Mouse (Mus musculus): Measurements from ENCODE around the gene Arl6ip4. TPM values are rescaled to one million over a fixed set of nuclear protein-coding genes. Genes with fewer than 3 reads are reported as not detected.

The Arl6ip4 gene
- polyA plus RNA-seq, 1 experiment, result 82.5 TPM

- no peak overlapping the region for H3K9ac ChIP-seq (ENCODE audit: low read depth, poor library complexity, severe bottlenecking)
- TF ChIP-seq EP300 (IDR thresholded peaks at IDR 0.05; ENCODE audit: insufficient read depth, low read depth, low read length), result no peak
- no peak for TF ChIP-seq POLR2A (IDR thresholded peaks at IDR 0.05; ENCODE audit: insufficient read depth, low read length)
- no peak for TF ChIP-seq CTCF (IDR thresholded peaks at IDR 0.05; ENCODE audit: low read depth, low read length)
- H3K36me3 ChIP-seq (ENCODE audit: control insufficient read depth, insufficient read depth, low read length, poor library complexity, severe bottlenecking), result no peaks in the 10 kb centered on the region
- H3K27me3 ChIP-seq (ENCODE audit: control insufficient read depth, insufficient read depth, low read length, poor library complexity, severe bottlenecking), result no peaks in the 10 kb centered on the region
- H3K4me3 ChIP-seq (ENCODE audit: low read depth, low read length), result no peak overlapping the region
- no peak overlapping the region for H3K27ac ChIP-seq (ENCODE audit: insufficient read depth, low read length)
- H3K4me1 ChIP-seq (ENCODE audit: control insufficient read depth, insufficient read depth, low read length), result no peaks in the 10 kb centered on the region
- H3K9me3 ChIP-seq (replicated peaks; ENCODE audit: control insufficient read depth, insufficient read depth, low read length, poor library complexity, severe bottlenecking), result no peaks in the 10 kb centered on the region
Measured at GRCm38 (mm10) chr5:124150895-124151294, 35.0 kb downstream of the Arl6ip4 start.

- Histone ChIP-seq H3K9ac (ENCODE audit: low read depth, poor library complexity, severe bottlenecking) (no peak overlapping the region), H3K9me3 (replicated peaks; ENCODE audit: control insufficient read depth, insufficient read depth, low read length, poor library complexity, severe bottlenecking) (no peaks in the 10 kb centered on the region), H3K4me3 (ENCODE audit: low read depth, low read length) (no peak overlapping the region), H3K27me3 (ENCODE audit: control insufficient read depth, insufficient read depth, low read length, poor library complexity, severe bottlenecking) (no peaks in the 10 kb centered on the region), H3K36me3 (ENCODE audit: control insufficient read depth, insufficient read depth, low read length, poor library complexity, severe bottlenecking) (no peaks in the 10 kb centered on the region), H3K27ac (ENCODE audit: insufficient read depth, low read length) (no peak overlapping the region), H3K4me1 (ENCODE audit: control insufficient read depth, insufficient read depth, low read length) (no peaks in the 10 kb centered on the region)
- TF ChIP-seq CTCF (IDR thresholded peaks at IDR 0.05; ENCODE audit: low read depth, low read length), result no peak
Measured at GRCm38 (mm10) chr5:124152734-124153133, 36.8 kb downstream of the Arl6ip4 start.

- no peaks in the 10 kb centered on the region for H3K9me3 ChIP-seq (replicated peaks; ENCODE audit: control insufficient read depth, insufficient read depth, low read length, poor library complexity, severe bottlenecking)
- H3K4me1 ChIP-seq (ENCODE audit: control insufficient read depth, insufficient read depth, low read length), result no peaks in the 10 kb centered on the region
- TF ChIP-seq CTCF (IDR thresholded peaks at IDR 0.05; ENCODE audit: low read depth, low read length) (no peak), EP300 (IDR thresholded peaks at IDR 0.05; ENCODE audit: insufficient read depth, low read depth, low read length) (no peak), POLR2A (IDR thresholded peaks at IDR 0.05; ENCODE audit: insufficient read depth, low read length) (no peak)
- H3K36me3 ChIP-seq (ENCODE audit: control insufficient read depth, insufficient read depth, low read length, poor library complexity, severe bottlenecking), result no peaks in the 10 kb centered on the region
- no peak overlapping the region for H3K9ac ChIP-seq (ENCODE audit: low read depth, poor library complexity, severe bottlenecking)
- H3K27me3 ChIP-seq (ENCODE audit: control insufficient read depth, insufficient read depth, low read length, poor library complexity, severe bottlenecking), result no peaks in the 10 kb centered on the region
- no peak overlapping the region for H3K27ac ChIP-seq (ENCODE audit: insufficient read depth, low read length)
- no peak overlapping the region for H3K4me3 ChIP-seq (ENCODE audit: low read depth, low read length)
Measured at GRCm38 (mm10) chr5:124155943-124156342, 40.1 kb downstream of the Arl6ip4 start.

- H3K4me3 ChIP-seq (ENCODE audit: low read depth, low read length), result no peak overlapping the region
- no peaks in the 10 kb centered on the region for H3K36me3 ChIP-seq (ENCODE audit: control insufficient read depth, insufficient read depth, low read length, poor library complexity, severe bottlenecking)
- TF ChIP-seq CTCF (IDR thresholded peaks at IDR 0.05; ENCODE audit: low read depth, low read length), result no peak
- no peak for TF ChIP-seq POLR2A (IDR thresholded peaks at IDR 0.05; ENCODE audit: insufficient read depth, low read length)
- TF ChIP-seq EP300 (IDR thresholded peaks at IDR 0.05; ENCODE audit: insufficient read depth, low read depth, low read length), result no peak
- H3K9ac ChIP-seq (ENCODE audit: low read depth, poor library complexity, severe bottlenecking), result no peak overlapping the region
- H3K9me3 ChIP-seq (replicated peaks; ENCODE audit: control insufficient read depth, insufficient read depth, low read length, poor library complexity, severe bottlenecking), result no peaks in the 10 kb centered on the region
- no peak overlapping the region for H3K27ac ChIP-seq (ENCODE audit: insufficient read depth, low read length)
- H3K27me3 ChIP-seq (ENCODE audit: control insufficient read depth, insufficient read depth, low read length, poor library complexity, severe bottlenecking), result no peaks in the 10 kb centered on the region
- no peaks in the 10 kb centered on the region for H3K4me1 ChIP-seq (ENCODE audit: control insufficient read depth, insufficient read depth, low read length)
Measured at GRCm38 (mm10) chr5:124158305-124158704, 42.4 kb downstream of the Arl6ip4 start.

- H3K27ac ChIP-seq (ENCODE audit: insufficient read depth, low read length), result no peak overlapping the region
Measured at GRCm38 (mm10) chr5:124159453-124159852, 43.6 kb downstream of the Arl6ip4 start.

GRCm38 (mm10) chr5:124161831-124162230, 45.9 kb downstream of the Arl6ip4 start:
- Histone ChIP-seq H3K4me3 (ENCODE audit: low read depth, low read length) (no peak overlapping the region), H3K27ac (ENCODE audit: insufficient read depth, low read length) (no peak overlapping the region), H3K36me3 (ENCODE audit: control insufficient read depth, insufficient read depth, low read length, poor library complexity, severe bottlenecking) (no peaks in the 10 kb centered on the region), H3K27me3 (ENCODE audit: control insufficient read depth, insufficient read depth, low read length, poor library complexity, severe bottlenecking) (no peaks in the 10 kb centered on the region), H3K9me3 (replicated peaks; ENCODE audit: control insufficient read depth, insufficient read depth, low read length, poor library complexity, severe bottlenecking) (no peaks in the 10 kb centered on the region), H3K9ac (ENCODE audit: low read depth, poor library complexity, severe bottlenecking) (no peak overlapping the region), H3K4me1 (ENCODE audit: control insufficient read depth, insufficient read depth, low read length) (no peaks in the 10 kb centered on the region)
- TF ChIP-seq POLR2A (IDR thresholded peaks at IDR 0.05; ENCODE audit: insufficient read depth, low read length) (no peak), EP300 (IDR thresholded peaks at IDR 0.05; ENCODE audit: insufficient read depth, low read depth, low read length) (no peak), CTCF (IDR thresholded peaks at IDR 0.05; ENCODE audit: low read depth, low read length) (no peak)

More at GRCm38 (mm10) chr5:124159453-124159852, 43.6 kb downstream of the Arl6ip4 start:
- Histone ChIP-seq H3K4me1 (ENCODE audit: control insufficient read depth, insufficient read depth, low read length) (no peaks in the 10 kb centered on the region), H3K9ac (ENCODE audit: low read depth, poor library complexity, severe bottlenecking) (no peak overlapping the region), H3K9me3 (replicated peaks; ENCODE audit: control insufficient read depth, insufficient read depth, low read length, poor library complexity, severe bottlenecking) (no peaks in the 10 kb centered on the region), H3K27me3 (ENCODE audit: control insufficient read depth, insufficient read depth, low read length, poor library complexity, severe bottlenecking) (no peaks in the 10 kb centered on the region), H3K4me3 (ENCODE audit: low read depth, low read length) (no peak overlapping the region), H3K36me3 (ENCODE audit: control insufficient read depth, insufficient read depth, low read length, poor library complexity, severe bottlenecking) (no peaks in the 10 kb centered on the region)
- no peak for TF ChIP-seq POLR2A (IDR thresholded peaks at IDR 0.05; ENCODE audit: insufficient read depth, low read length)
- no peak for TF ChIP-seq EP300 (IDR thresholded peaks at IDR 0.05; ENCODE audit: insufficient read depth, low read depth, low read length)
- no peak for TF ChIP-seq CTCF (IDR thresholded peaks at IDR 0.05; ENCODE audit: low read depth, low read length)
